Mouse (Mus musculus): ENCODE results near the gene Gm49353. TPM values are rescaled to one million over a fixed set of nuclear protein-coding genes. Genes with fewer than 3 reads are reported as not detected.

Gene Gm49353
- polyA plus RNA-seq (2011; ENCODE audit: insufficient read depth, insufficient read length, low read depth, missing spikeins) = 3.3 TPM in 1 of 2 replicates, not detected in the other

DNA sequence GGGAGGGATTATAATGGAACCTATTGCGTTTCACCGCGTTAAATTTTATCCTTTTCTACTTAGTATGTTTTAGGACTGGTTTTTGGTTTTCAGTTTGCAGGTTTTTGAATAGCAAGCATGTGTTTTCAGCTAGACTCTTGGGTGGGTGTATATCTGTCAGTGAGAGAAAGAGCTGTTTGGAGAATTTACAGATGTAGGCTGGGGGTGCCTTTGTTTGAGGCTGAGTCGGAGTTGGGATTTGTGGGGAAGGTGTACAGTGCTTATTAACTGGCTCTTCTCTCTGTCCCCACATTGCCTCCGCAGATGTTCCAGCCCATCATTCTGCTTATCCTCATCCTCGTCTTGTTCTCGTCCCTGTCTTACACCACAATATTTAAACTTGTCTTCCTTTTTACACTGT is at the start of gene Gm49353:
Gene Gm49353, plus strand, starts transcription at position 313 of the 400 bp plus-strand sequence.
- H3K27me3 ChIP-seq (ENCODE audit: control insufficient read depth, insufficient read depth, low read length, poor library complexity, severe bottlenecking) = no peaks in the 10 kb centered on the region; the same call in 1 of the 2 replicates
- TF ChIP-seq CTCF (IDR thresholded peaks at IDR 0.05; ENCODE audit: low read depth, low read length) (no peak), EP300 (IDR thresholded peaks at IDR 0.05; ENCODE audit: insufficient read depth, low read depth, low read length) (no peak), POLR2A (IDR thresholded peaks at IDR 0.05; ENCODE audit: insufficient read depth, low read length) (no peak)
- H3K36me3 ChIP-seq (ENCODE audit: control insufficient read depth, insufficient read depth, low read length, poor library complexity, severe bottlenecking) = no peaks in the 10 kb centered on the region

DNA sequence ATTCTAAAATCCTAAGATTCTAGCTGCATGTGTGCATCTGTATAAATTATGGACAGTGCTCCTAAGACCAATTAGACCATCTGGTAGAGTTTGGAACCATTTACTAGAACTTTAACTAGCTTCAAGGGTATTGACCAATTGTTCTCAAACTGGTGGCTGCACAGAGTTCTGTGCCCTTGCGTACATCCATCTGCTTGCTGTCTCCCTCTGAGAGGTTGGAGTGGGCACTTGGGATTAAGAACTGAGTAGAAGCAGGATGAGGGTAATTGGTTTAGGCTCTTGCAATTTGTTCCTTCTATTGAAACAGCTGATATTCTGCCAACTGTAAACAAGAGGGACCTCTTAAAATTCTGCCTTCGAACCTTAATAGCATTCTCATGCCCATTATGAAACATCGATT is 43.5 kb upstream of the Gm49353 start:
- TF ChIP-seq EP300 (IDR thresholded peaks at IDR 0.05; ENCODE audit: insufficient read depth, low read depth, low read length) = no peak
- no peak for TF ChIP-seq POLR2A (IDR thresholded peaks at IDR 0.05; ENCODE audit: insufficient read depth, low read length)
- TF ChIP-seq CTCF (IDR thresholded peaks at IDR 0.05; ENCODE audit: low read depth, low read length) = no peak
- Histone ChIP-seq H3K36me3 (ENCODE audit: control insufficient read depth, insufficient read depth, low read length, poor library complexity, severe bottlenecking) (no peaks in the 10 kb centered on the region), H3K27ac (ENCODE audit: insufficient read depth, low read length) (no peak overlapping the region), H3K9ac (ENCODE audit: low read depth, poor library complexity, severe bottlenecking) (no peak overlapping the region), H3K27me3 (ENCODE audit: control insufficient read depth, insufficient read depth, low read length, poor library complexity, severe bottlenecking) (no peaks in the 10 kb centered on the region), H3K4me1 (ENCODE audit: control insufficient read depth, insufficient read depth, low read length) (no peaks in the 10 kb centered on the region), H3K4me3 (ENCODE audit: low read depth, low read length) (no peak overlapping the region), H3K9me3 (replicated peaks; ENCODE audit: control insufficient read depth, insufficient read depth, low read length, poor library complexity, severe bottlenecking) (no peaks in the 10 kb centered on the region)

More for the DNA sequence above, at the start of gene Gm49353:
- Histone ChIP-seq H3K9ac (ENCODE audit: low read depth, poor library complexity, severe bottlenecking) (no peak within 1 kb of the TSS), H3K4me1 (ENCODE audit: control insufficient read depth, insufficient read depth, low read length) (no peaks in the 10 kb centered on the region), H3K27ac (ENCODE audit: insufficient read depth, low read length) (no peak within 1 kb of the TSS), H3K9me3 (replicated peaks; ENCODE audit: control insufficient read depth, insufficient read depth, low read length, poor library complexity, severe bottlenecking) (no peaks in the 10 kb centered on the region), H3K4me3 (ENCODE audit: low read depth, low read length) (no peak within 1 kb of the TSS)

DNA sequence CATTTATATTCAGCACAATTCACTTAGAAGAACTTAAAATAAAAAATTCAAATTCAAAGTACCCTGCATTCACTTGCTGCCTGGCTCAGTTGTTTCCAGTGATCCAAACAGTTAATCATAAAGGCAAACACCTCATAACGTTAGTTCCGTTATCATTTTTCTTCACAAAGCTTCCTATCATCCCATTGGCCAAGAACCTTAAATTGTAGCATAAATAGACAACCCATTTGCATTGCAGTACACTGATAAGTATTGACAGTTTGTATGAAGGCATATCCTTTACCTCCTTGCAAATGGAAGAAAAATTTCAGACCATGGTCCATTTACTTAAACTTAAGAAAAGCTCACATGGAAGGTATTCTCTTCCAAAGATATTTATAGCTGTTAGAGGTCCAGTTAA is 37.1 kb upstream of the Gm49353 start:
- no peaks in the 10 kb centered on the region for H3K4me1 ChIP-seq (ENCODE audit: control insufficient read depth, insufficient read depth, low read length)
- H3K9ac ChIP-seq (ENCODE audit: low read depth, poor library complexity, severe bottlenecking) = no peak overlapping the region
- H3K27me3 ChIP-seq (ENCODE audit: control insufficient read depth, insufficient read depth, low read length, poor library complexity, severe bottlenecking) = no peaks in the 10 kb centered on the region
- no peaks in the 10 kb centered on the region for H3K36me3 ChIP-seq (ENCODE audit: control insufficient read depth, insufficient read depth, low read length, poor library complexity, severe bottlenecking)
- no peak overlapping the region for H3K4me3 ChIP-seq (ENCODE audit: low read depth, low read length)
- no peak overlapping the region for H3K27ac ChIP-seq (ENCODE audit: insufficient read depth, low read length)
- H3K9me3 ChIP-seq (replicated peaks; ENCODE audit: control insufficient read depth, insufficient read depth, low read length, poor library complexity, severe bottlenecking) = no peaks in the 10 kb centered on the region
- no peak for TF ChIP-seq CTCF (IDR thresholded peaks at IDR 0.05; ENCODE audit: low read depth, low read length)
- TF ChIP-seq POLR2A (IDR thresholded peaks at IDR 0.05; ENCODE audit: insufficient read depth, low read length) = no peak
- TF ChIP-seq EP300 (IDR thresholded peaks at IDR 0.05; ENCODE audit: insufficient read depth, low read depth, low read length) = no peak

DNA sequence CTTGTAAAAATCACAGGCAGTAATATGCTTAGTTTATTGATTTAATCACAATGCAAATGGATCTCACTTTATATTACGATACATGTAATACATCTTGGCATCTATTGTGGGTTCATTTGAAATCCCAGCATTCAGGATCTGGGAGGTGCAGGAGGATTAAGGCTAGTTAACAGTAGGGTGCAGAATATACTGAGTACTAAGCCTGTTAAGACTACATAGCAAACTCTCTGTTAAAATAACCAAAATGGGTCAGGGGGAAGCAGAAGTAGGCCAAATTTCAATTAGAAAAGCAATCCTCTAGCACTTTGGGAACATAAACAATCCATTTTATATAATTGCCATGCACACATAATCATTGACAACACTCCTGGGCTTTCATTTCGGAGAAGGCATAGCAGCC is 25.0 kb upstream of the Gm49353 start:
- Histone ChIP-seq H3K27me3 (ENCODE audit: control insufficient read depth, insufficient read depth, low read length, poor library complexity, severe bottlenecking) (no peaks in the 10 kb centered on the region), H3K9ac (ENCODE audit: low read depth, poor library complexity, severe bottlenecking) (no peak overlapping the region), H3K9me3 (replicated peaks; ENCODE audit: control insufficient read depth, insufficient read depth, low read length, poor library complexity, severe bottlenecking) (no peaks in the 10 kb centered on the region), H3K4me3 (ENCODE audit: low read depth, low read length) (no peak overlapping the region), H3K36me3 (ENCODE audit: control insufficient read depth, insufficient read depth, low read length, poor library complexity, severe bottlenecking) (no peaks in the 10 kb centered on the region), H3K27ac (ENCODE audit: insufficient read depth, low read length) (no peak overlapping the region), H3K4me1 (ENCODE audit: control insufficient read depth, insufficient read depth, low read length) (no peaks in the 10 kb centered on the region)
- no peak for TF ChIP-seq EP300 (IDR thresholded peaks at IDR 0.05; ENCODE audit: insufficient read depth, low read depth, low read length)
- no peak for TF ChIP-seq CTCF (IDR thresholded peaks at IDR 0.05; ENCODE audit: low read depth, low read length)
- TF ChIP-seq POLR2A (IDR thresholded peaks at IDR 0.05; ENCODE audit: insufficient read depth, low read length) = no peak

DNA sequence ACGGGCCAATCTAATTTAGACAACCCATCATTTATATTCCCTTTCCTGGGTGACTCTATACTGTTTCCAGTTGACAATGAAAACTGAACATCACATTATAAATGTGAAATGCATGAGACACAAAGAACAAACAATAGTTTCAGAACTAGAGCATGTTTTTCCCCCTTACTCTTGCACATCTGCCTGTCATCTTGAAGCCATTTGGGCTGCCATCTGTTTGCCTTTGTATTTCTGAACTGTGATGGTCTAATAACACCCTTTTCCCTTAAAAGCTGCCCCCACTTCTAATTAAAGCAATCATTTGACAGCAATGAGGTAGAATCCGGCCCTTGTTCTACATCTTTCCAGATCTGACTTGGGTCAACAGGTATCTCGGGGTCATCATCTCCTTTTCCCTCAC is 23.1 kb upstream of the Gm49353 start:
- TF ChIP-seq EP300 (IDR thresholded peaks at IDR 0.05; ENCODE audit: insufficient read depth, low read depth, low read length) = no peak
- TF ChIP-seq POLR2A (IDR thresholded peaks at IDR 0.05; ENCODE audit: insufficient read depth, low read length) = no peak
- TF ChIP-seq CTCF (IDR thresholded peaks at IDR 0.05; ENCODE audit: low read depth, low read length) = no peak
- H3K9ac ChIP-seq (ENCODE audit: low read depth, poor library complexity, severe bottlenecking) = no peak overlapping the region
- H3K4me3 ChIP-seq (ENCODE audit: low read depth, low read length) = no peak overlapping the region
- H3K36me3 ChIP-seq (ENCODE audit: control insufficient read depth, insufficient read depth, low read length, poor library complexity, severe bottlenecking) = no peaks in the 10 kb centered on the region
- H3K4me1 ChIP-seq (ENCODE audit: control insufficient read depth, insufficient read depth, low read length) = no peaks in the 10 kb centered on the region
- H3K9me3 ChIP-seq (replicated peaks; ENCODE audit: control insufficient read depth, insufficient read depth, low read length, poor library complexity, severe bottlenecking) = no peaks in the 10 kb centered on the region
- no peak overlapping the region for H3K27ac ChIP-seq (ENCODE audit: insufficient read depth, low read length)
- H3K27me3 ChIP-seq (ENCODE audit: control insufficient read depth, insufficient read depth, low read length, poor library complexity, severe bottlenecking) = no peaks in the 10 kb centered on the region

DNA sequence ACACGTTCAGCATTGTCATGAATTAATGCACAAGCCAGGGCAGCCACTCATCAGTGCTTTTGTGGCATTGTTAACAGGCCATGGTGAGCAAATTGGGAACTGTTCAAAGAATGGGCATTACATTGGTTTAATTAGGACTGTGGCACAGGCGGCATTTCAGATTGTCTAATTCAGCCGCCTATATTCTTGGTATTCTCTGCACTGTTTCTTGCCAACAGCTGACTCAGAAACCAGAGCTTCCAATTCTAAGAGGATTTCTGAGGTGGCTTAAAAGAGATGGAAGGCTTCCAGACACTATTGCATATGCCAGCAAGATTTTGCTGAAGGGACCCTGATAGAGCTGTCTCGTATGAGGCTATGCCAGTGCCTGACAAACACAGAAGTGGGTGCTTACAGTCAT is 21.9 kb upstream of the Gm49353 start:
- Histone ChIP-seq H3K4me1 (ENCODE audit: control insufficient read depth, insufficient read depth, low read length) (no peaks in the 10 kb centered on the region), H3K9ac (ENCODE audit: low read depth, poor library complexity, severe bottlenecking) (no peak overlapping the region), H3K27me3 (ENCODE audit: control insufficient read depth, insufficient read depth, low read length, poor library complexity, severe bottlenecking) (no peaks in the 10 kb centered on the region), H3K4me3 (ENCODE audit: low read depth, low read length) (no peak overlapping the region), H3K36me3 (ENCODE audit: control insufficient read depth, insufficient read depth, low read length, poor library complexity, severe bottlenecking) (no peaks in the 10 kb centered on the region), H3K27ac (ENCODE audit: insufficient read depth, low read length) (no peak overlapping the region), H3K9me3 (replicated peaks; ENCODE audit: control insufficient read depth, insufficient read depth, low read length, poor library complexity, severe bottlenecking) (no peaks in the 10 kb centered on the region)
- TF ChIP-seq EP300 (IDR thresholded peaks at IDR 0.05; ENCODE audit: insufficient read depth, low read depth, low read length) = no peak
- no peak for TF ChIP-seq POLR2A (IDR thresholded peaks at IDR 0.05; ENCODE audit: insufficient read depth, low read length)
- no peak for TF ChIP-seq CTCF (IDR thresholded peaks at IDR 0.05; ENCODE audit: low read depth, low read length)

All from ES-Bruce4 (cell line).